Mouse (Mus musculus): ENCODE data around the gene Jakmip3. TPM values are rescaled to one million over a fixed set of nuclear protein-coding genes. Genes with fewer than 3 reads are reported as not detected.

Jakmip3 gene
- polyA plus RNA-seq, 1 experiment, result not detected

- no peaks in the 10 kb centered on the region for H3K36me3 ChIP-seq (ENCODE audit: control insufficient read depth, insufficient read depth)
- no peak overlapping the region for H3K4me3 ChIP-seq (ENCODE audit: insufficient read depth, poor library complexity, severe bottlenecking)
- peaks cover 2% of the 10 kb centered on the region for H3K79me3 ChIP-seq (ENCODE audit: low read depth)
- TF ChIP-seq USF1 (IDR thresholded peaks at IDR 0.05; ENCODE audit: low read depth) (peak; percentile 66), FOSL1 (IDR thresholded peaks at IDR 0.05; ENCODE audit: insufficient read depth, low read length, poor library complexity, severe bottlenecking) (no peak)
- H3K27me3 ChIP-seq (ENCODE audit: control insufficient read depth, insufficient read depth, insufficient read length), result no peaks in the 10 kb centered on the region
- H3ac ChIP-seq (ENCODE audit: control insufficient read depth, insufficient read length, low read depth), result no peak overlapping the region
- no peaks in the 10 kb centered on the region for H3K79me2 ChIP-seq (ENCODE audit: control insufficient read depth, insufficient read depth)
Measured at GRCm38 (mm10) chr7:138907043-138907442, 33.5 kb upstream of the Jakmip3 start.

GRCm38 (mm10) chr7:138907976-138908375, 32.6 kb upstream of the Jakmip3 start:
- peaks cover 2% of the 10 kb centered on the region for H3K79me3 ChIP-seq (ENCODE audit: low read depth)
- no peaks in the 10 kb centered on the region for H3K36me3 ChIP-seq (ENCODE audit: control insufficient read depth, insufficient read depth)
- no peak overlapping the region for H3ac ChIP-seq (ENCODE audit: control insufficient read depth, insufficient read length, low read depth)
- no peaks in the 10 kb centered on the region for H3K79me2 ChIP-seq (ENCODE audit: control insufficient read depth, insufficient read depth)
- H3K27me3 ChIP-seq (ENCODE audit: control insufficient read depth, insufficient read depth, insufficient read length), result no peaks in the 10 kb centered on the region
- no peak overlapping the region for H3K4me3 ChIP-seq (ENCODE audit: insufficient read depth, poor library complexity, severe bottlenecking)
- TF ChIP-seq MYOD1 (IDR thresholded peaks at IDR 0.05; ENCODE audit: control insufficient read depth, insufficient read length, low read depth) (no peak), MAX (IDR thresholded peaks at IDR 0.05) (no peak), FOSL1 (IDR thresholded peaks at IDR 0.05; ENCODE audit: insufficient read depth, low read length, poor library complexity, severe bottlenecking) (no peak), CTCF (IDR thresholded peaks at IDR 0.05; ENCODE audit: control insufficient read depth, insufficient read depth, insufficient read length) (no peak), MYOG (IDR thresholded peaks at IDR 0.05; ENCODE audit: control insufficient read depth, extremely low read depth, insufficient read length) (no peak), USF1 (IDR thresholded peaks at IDR 0.05; ENCODE audit: low read depth) (no peak)

- no peaks in the 10 kb centered on the region for H3K27me3 ChIP-seq (ENCODE audit: control insufficient read depth, insufficient read depth, insufficient read length)
- no peak for TF ChIP-seq MYOD1 (IDR thresholded peaks at IDR 0.05; ENCODE audit: control insufficient read depth, insufficient read length, low read depth)
- TF ChIP-seq CTCF (IDR thresholded peaks at IDR 0.05; ENCODE audit: control insufficient read depth, insufficient read depth, insufficient read length), result no peak
- TF ChIP-seq USF1 (IDR thresholded peaks at IDR 0.05; ENCODE audit: low read depth), result no peak
- no peak for TF ChIP-seq CEBPB (IDR thresholded peaks at IDR 0.05; ENCODE audit: low read depth)
- TF ChIP-seq MAX (IDR thresholded peaks at IDR 0.05), result no peak
- no peak for TF ChIP-seq MYOG (IDR thresholded peaks at IDR 0.05; ENCODE audit: control insufficient read depth, extremely low read depth, insufficient read length)
- no peak for TF ChIP-seq FOSL1 (IDR thresholded peaks at IDR 0.05; ENCODE audit: insufficient read depth, low read length, poor library complexity, severe bottlenecking)
- H3K36me3 ChIP-seq (ENCODE audit: control insufficient read depth, insufficient read depth), result no peaks in the 10 kb centered on the region
- peak overlapping the region; percentile 30 for H3K4me3 ChIP-seq (ENCODE audit: insufficient read depth, poor library complexity, severe bottlenecking)
- H3K79me3 ChIP-seq (ENCODE audit: low read depth), result peaks cover 2% of the 10 kb centered on the region
- H3K79me2 ChIP-seq (ENCODE audit: control insufficient read depth, insufficient read depth), result no peaks in the 10 kb centered on the region
- H3ac ChIP-seq (ENCODE audit: control insufficient read depth, insufficient read length, low read depth), result peak overlapping the region; percentile 71
Measured at GRCm38 (mm10) chr7:138908768-138909276, 31.7 kb upstream of the Jakmip3 start.

- no peaks in the 10 kb centered on the region for H3K27me3 ChIP-seq (ENCODE audit: control insufficient read depth, insufficient read depth, insufficient read length)
- H3K79me2 ChIP-seq (ENCODE audit: control insufficient read depth, insufficient read depth), result no peaks in the 10 kb centered on the region
- H3K36me3 ChIP-seq (ENCODE audit: control insufficient read depth, insufficient read depth), result no peaks in the 10 kb centered on the region
- peak within 1 kb of the TSS; percentile 71 for H3ac ChIP-seq (ENCODE audit: control insufficient read depth, insufficient read length, low read depth)
- TF ChIP-seq CTCF (IDR thresholded peaks at IDR 0.05; ENCODE audit: control insufficient read depth, insufficient read depth, insufficient read length) (no peak), MYOD1 (IDR thresholded peaks at IDR 0.05; ENCODE audit: control insufficient read depth, insufficient read length, low read depth) (no peak), MYOG (IDR thresholded peaks at IDR 0.05; ENCODE audit: control insufficient read depth, extremely low read depth, insufficient read length) (no peak), CEBPB (IDR thresholded peaks at IDR 0.05; ENCODE audit: low read depth) (no peak), MAX (IDR thresholded peaks at IDR 0.05) (no peak), FOSL1 (IDR thresholded peaks at IDR 0.05; ENCODE audit: insufficient read depth, low read length, poor library complexity, severe bottlenecking) (no peak), USF1 (IDR thresholded peaks at IDR 0.05; ENCODE audit: low read depth) (no peak)
- H3K79me3 ChIP-seq (ENCODE audit: low read depth), result peaks cover 2% of the 10 kb centered on the region
- peak within 1 kb of the TSS; percentile 30 for H3K4me3 ChIP-seq (ENCODE audit: insufficient read depth, poor library complexity, severe bottlenecking)
Measured at GRCm38 (mm10) chr7:138909277-138910192, 31.0 kb upstream of the Jakmip3 start, which contains the start of gene Bnip3. Gene Bnip3, minus strand, starts transcription at chr7:138909519.

- Histone ChIP-seq H3K4me3 (ENCODE audit: insufficient read depth, poor library complexity, severe bottlenecking) (no peak overlapping the region), H3ac (ENCODE audit: control insufficient read depth, insufficient read length, low read depth) (no peak overlapping the region), H3K79me2 (ENCODE audit: control insufficient read depth, insufficient read depth) (no peaks in the 10 kb centered on the region), H3K79me3 (ENCODE audit: low read depth) (peaks cover 2% of the 10 kb centered on the region), H3K27me3 (ENCODE audit: control insufficient read depth, insufficient read depth, insufficient read length) (peaks cover 3% of the 10 kb centered on the region), H3K36me3 (ENCODE audit: control insufficient read depth, insufficient read depth) (no peaks in the 10 kb centered on the region)
- TF ChIP-seq MAX (IDR thresholded peaks at IDR 0.05) (no peak), FOSL1 (IDR thresholded peaks at IDR 0.05; ENCODE audit: insufficient read depth, low read length, poor library complexity, severe bottlenecking) (no peak), CEBPB (IDR thresholded peaks at IDR 0.05; ENCODE audit: low read depth) (no peak), MYOD1 (IDR thresholded peaks at IDR 0.05; ENCODE audit: control insufficient read depth, insufficient read length, low read depth) (no peak), MYOG (IDR thresholded peaks at IDR 0.05; ENCODE audit: control insufficient read depth, extremely low read depth, insufficient read length) (no peak), USF1 (IDR thresholded peaks at IDR 0.05; ENCODE audit: low read depth) (no peak), CTCF (IDR thresholded peaks at IDR 0.05; ENCODE audit: control insufficient read depth, insufficient read depth, insufficient read length) (no peak)
Measured at GRCm38 (mm10) chr7:138910193-138910562, 30.4 kb upstream of the Jakmip3 start.
